ENCODE assay signal across 11 mouse cellular contexts in genomic region chr2:105516267-105517133, GRCm38 (mm10).
A peak's percentile ranks its signal among the peaks of the same experiment; 100 is the strongest.
DNase-seq lines count a peak whose midpoint lies in the region; ATAC-seq lines count a peak whose summit lies in the region.
"Had no signal": no experiment of that assay in that cellular context is flagged by ENCODE, and none has a peak within 500 bp of the region (broad histone marks: within the 10 kb centered on the region; RNA-seq: fewer than 3 reads in every experiment).

No protein-coding gene starts in this region.

- no peaks in the 10 kb centered on the region for H3K9me3 ChIP-seq in kidney, embryonic 16.5 days (ENCODE audit: low read length)
- no peaks in the 10 kb centered on the region for H3K9me3 ChIP-seq in embryonic facial prominence, embryonic 14.5 days (ENCODE audit: control insufficient read depth, low read length)
- H3K9me3 ChIP-seq in hindbrain, embryonic 14.5 days (ENCODE audit: control insufficient read depth, low read length) = no peaks in the 10 kb centered on the region
- no peaks in the 10 kb centered on the region; the same call in 1 of the 2 replicates for H3K9me3 ChIP-seq in neural tube, embryonic 12.5 days

- DNase-seq in kidney, adult 18-20 months = no peak
- peak; percentile 48 for DNase-seq in embryonic facial prominence, embryonic 14.5 days (ENCODE audit: low spot score)
- DNase-seq in hindbrain, embryonic 14.5 days (ENCODE audit: low spot score) = peak; percentile 56
- DNase-seq in adrenal gland, postnatal 4 days (ENCODE audit: low spot score in 2 of 2) = no peak
- DNase-seq in right cerebral cortex, adult 18-20 months = no peak
- DNase-seq: adrenal gland, postnatal 36 days; heart, adult 2 months; right cerebral cortex, postnatal 25 days had no signal

- H3K27ac ChIP-seq in kidney, embryonic 16.5 days (ENCODE audit: low read length) = no peak overlapping the region
- H3K27ac ChIP-seq in embryonic facial prominence, embryonic 14.5 days (replicated peaks; ENCODE audit: low read depth, low read length) = no peak overlapping the region
- H3K27ac ChIP-seq in hindbrain, embryonic 14.5 days = no peak overlapping the region
- no peak overlapping the region for H3K27ac ChIP-seq in neural tube, embryonic 12.5 days
- H3K27ac ChIP-seq: heart, adult 2 months had no signal

- no peak overlapping the region for H3K9ac ChIP-seq in kidney, embryonic 16.5 days (replicated peaks; ENCODE audit: low read length)
- H3K9ac ChIP-seq in embryonic facial prominence, embryonic 14.5 days (ENCODE audit: low read depth, low read length) = no peak overlapping the region
- H3K9ac ChIP-seq in hindbrain, embryonic 14.5 days = no peak overlapping the region
- no peak overlapping the region for H3K9ac ChIP-seq in neural tube, embryonic 12.5 days

- no peak overlapping the region for H3K4me3 ChIP-seq in kidney, embryonic 16.5 days (ENCODE audit: low read length)
- no peak overlapping the region for H3K4me3 ChIP-seq in embryonic facial prominence, embryonic 14.5 days (ENCODE audit: low read depth, low read length)
- no peak overlapping the region for H3K4me3 ChIP-seq in hindbrain, embryonic 14.5 days (replicated peaks; ENCODE audit: low read length)
- no peak overlapping the region for H3K4me3 ChIP-seq in neural tube, embryonic 12.5 days
- H3K4me3 ChIP-seq: heart, adult 2 months had no signal

- no peaks in the 10 kb centered on the region for H3K27me3 ChIP-seq in kidney, embryonic 16.5 days (ENCODE audit: insufficient read depth, low read length)
- no peaks in the 10 kb centered on the region for H3K27me3 ChIP-seq in embryonic facial prominence, embryonic 14.5 days (replicated peaks; ENCODE audit: control insufficient read depth, insufficient read depth, low read length)
- no peaks in the 10 kb centered on the region for H3K27me3 ChIP-seq in hindbrain, embryonic 14.5 days (ENCODE audit: control insufficient read depth, insufficient read depth, low read length)
- peaks cover 3% of the 10 kb centered on the region; the same call in 1 of the 2 replicates for H3K27me3 ChIP-seq in neural tube, embryonic 12.5 days (replicated peaks)

- 60% methylated on average over 6 of the region's 6 CpGs for WGBS in kidney, embryonic 16.5 days
- 53% methylated on average over 6 of the region's 6 CpGs for WGBS in embryonic facial prominence, embryonic 14.5 days
- WGBS in hindbrain, embryonic 14.5 days = 43% methylated on average over 6 of the region's 6 CpGs
- WGBS in neural tube, embryonic 12.5 days = 54% methylated on average over 6 of the region's 6 CpGs

- H3K4me2 ChIP-seq in kidney, embryonic 16.5 days (replicated peaks; ENCODE audit: low read depth, low read length) = no peak overlapping the region
- no peak overlapping the region for H3K4me2 ChIP-seq in embryonic facial prominence, embryonic 14.5 days (ENCODE audit: low read depth, low read length)
- H3K4me2 ChIP-seq in hindbrain, embryonic 14.5 days (replicated peaks) = no peak overlapping the region
- no peak overlapping the region for H3K4me2 ChIP-seq in neural tube, embryonic 12.5 days (replicated peaks)

- H3K36me3 ChIP-seq in kidney, embryonic 16.5 days (ENCODE audit: insufficient read depth, low read length) = no peaks in the 10 kb centered on the region
- no peaks in the 10 kb centered on the region for H3K36me3 ChIP-seq in embryonic facial prominence, embryonic 14.5 days (ENCODE audit: control insufficient read depth, insufficient read depth, low read length)
- H3K36me3 ChIP-seq in hindbrain, embryonic 14.5 days (replicated peaks; ENCODE audit: control insufficient read depth, insufficient read depth) = no peaks in the 10 kb centered on the region
- H3K36me3 ChIP-seq in neural tube, embryonic 12.5 days = no peaks in the 10 kb centered on the region

- peak; percentile 81; the same call in 1 of the 2 replicates for ATAC-seq in kidney, embryonic 16.5 days (ENCODE audit: low FRiP score, low TSS enrichment)
- ATAC-seq in embryonic facial prominence, embryonic 14.5 days (ENCODE audit: low read depth) = peak; percentile 55
- ATAC-seq in hindbrain, embryonic 14.5 days (ENCODE audit: low FRiP score) = peak; percentile 64
- ATAC-seq in neural tube, embryonic 12.5 days (ENCODE audit: low FRiP score, low read depth) = 0 out of 2 replicates have a peak, but pooled peaks have one; percentile 67
- no peak for ATAC-seq in CD4-positive, CD25-positive, alpha-beta regulatory T cell, adult 4 months

- H3K4me1 ChIP-seq in kidney, embryonic 16.5 days (ENCODE audit: insufficient read depth, low read length) = peaks cover 8% of the 10 kb centered on the region; the same call in 1 of the 2 replicates
- no peaks in the 10 kb centered on the region for H3K4me1 ChIP-seq in embryonic facial prominence, embryonic 14.5 days (ENCODE audit: control insufficient read depth, insufficient read depth, low read length)
- H3K4me1 ChIP-seq in hindbrain, embryonic 14.5 days (replicated peaks; ENCODE audit: control insufficient read depth, insufficient read depth, low read length) = peaks cover 11% of the 10 kb centered on the region
- H3K4me1 ChIP-seq in neural tube, embryonic 12.5 days = 0 out of 2 replicates have a peak, but pooled peaks cover 3% of the 10 kb centered on the region

Comparison
In these comparisons a context has a peak if more than half of its experiments do, and no peak if none do; other contexts are left out.
1. DNase-seq: peak in embryonic facial prominence, embryonic 14.5 days (single experiment) and hindbrain, embryonic 14.5 days (single experiment); none in kidney, adult 18-20 months (single experiment), adrenal gland, postnatal 4 days (0 of 2) and right cerebral cortex, adult 18-20 months (single experiment).